Comparison of ENCODE assay signal across 9 mouse cellular contexts in the genomic region with DNA sequence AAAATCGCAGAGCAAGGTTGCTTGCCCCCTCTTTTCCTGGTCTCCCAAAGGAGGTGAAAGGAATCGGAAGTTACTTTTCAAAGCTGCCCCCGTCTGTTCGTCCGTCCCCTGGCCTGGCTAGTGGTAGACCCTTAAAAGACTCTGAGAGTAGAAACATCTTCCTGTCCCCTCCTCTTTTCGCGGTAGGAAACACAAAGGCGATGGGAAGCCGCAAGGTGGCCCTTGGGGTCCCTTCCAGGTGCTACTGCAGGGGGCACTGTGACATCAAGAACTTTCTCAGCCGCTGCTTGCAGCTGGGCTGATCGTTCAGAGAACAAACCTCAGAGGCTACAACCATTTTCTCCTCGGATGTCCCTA.
DNase-seq lines count a peak whose midpoint lies in the region; ATAC-seq and TF ChIP-seq lines count a peak whose summit lies in the region.
"Had no signal": no experiment of that assay in that cellular context is flagged by ENCODE, and none has a peak within 500 bp of the region (broad histone marks: within the 10 kb centered on the region; RNA-seq: fewer than 3 reads in every experiment).

No protein-coding gene starts in this region.

- peak overlapping the region; percentile 64 for H3K4me2 ChIP-seq in intestine, embryonic 16.5 days (ENCODE audit: low read depth, low read length)
- H3K4me2 ChIP-seq in lung, embryonic 14.5 days: peak overlapping the region; percentile 75

- under 1% methylated on average over 12 of the region's 12 CpGs for WGBS in intestine, embryonic 16.5 days
- 1% methylated on average over 12 of the region's 12 CpGs for WGBS in lung, embryonic 14.5 days

- peak overlapping the region; percentile 46 for H3K4me3 ChIP-seq in intestine, embryonic 16.5 days (ENCODE audit: low read length)
- peak overlapping the region; percentile 35 for H3K4me3 ChIP-seq in lung, embryonic 14.5 days (ENCODE audit: low read depth, low read length)
- H3K4me3 ChIP-seq: myocyte had no signal

- no peaks in the 10 kb centered on the region for H3K9me3 ChIP-seq in intestine, embryonic 16.5 days (ENCODE audit: control insufficient read depth, low read length)
- no peaks in the 10 kb centered on the region for H3K9me3 ChIP-seq in lung, embryonic 14.5 days (ENCODE audit: low read depth, low read length)

- ATAC-seq in intestine, embryonic 16.5 days: peak; percentile 71
- peak; percentile 53; the same call in 1 of the 2 replicates for ATAC-seq in lung, embryonic 14.5 days (ENCODE audit: insufficient read depth)
- no peak for ATAC-seq in erythroblast, adult 5-6 weeks (replicated peaks; ENCODE audit: low FRiP score, poor library complexity, severe bottlenecking)

- H3K4me1 ChIP-seq in intestine, embryonic 16.5 days (ENCODE audit: control insufficient read depth, insufficient read depth, low read length): peaks cover 8% of the 10 kb centered on the region
- peaks cover 5% of the 10 kb centered on the region for H3K4me1 ChIP-seq in lung, embryonic 14.5 days (ENCODE audit: insufficient read depth)

- no peak overlapping the region for H3K27ac ChIP-seq in intestine, embryonic 16.5 days (ENCODE audit: low read length)
- 0 out of 2 replicates have a peak overlapping the region, but pooled peaks have one; percentile 12 for H3K27ac ChIP-seq in lung, embryonic 14.5 days (ENCODE audit: low read depth)

- no peaks in the 10 kb centered on the region for H3K36me3 ChIP-seq in intestine, embryonic 16.5 days (ENCODE audit: control insufficient read depth, insufficient read depth, low read length)
- no peaks in the 10 kb centered on the region for H3K36me3 ChIP-seq in lung, embryonic 14.5 days (ENCODE audit: insufficient read depth)

- H3K9ac ChIP-seq in intestine, embryonic 16.5 days (ENCODE audit: low read depth, low read length): peak overlapping the region; percentile 43
- peak overlapping the region; percentile 43 for H3K9ac ChIP-seq in lung, embryonic 14.5 days

- intact Hi-C loops in gastrocnemius, postnatal 14 days (cut with DNase I; ENCODE audit: low total_unique reads): no loop called here

- 0 out of 2 replicates have a peak, but pooled peaks cover 4% of the 10 kb centered on the region for H3K27me3 ChIP-seq in intestine, embryonic 16.5 days (replicated peaks; ENCODE audit: control insufficient read depth, insufficient read depth, low read length)
- peaks cover 3% of the 10 kb centered on the region; the same call in 1 of the 2 replicates for H3K27me3 ChIP-seq in lung, embryonic 14.5 days (ENCODE audit: insufficient read depth, low read length)

- peak; percentile 75 for TF ChIP-seq CTCF in lung, embryonic 14.5 days (IDR thresholded peaks at IDR 0.05; ENCODE audit: low read depth)

- peak; percentile 65 for DNase-seq in MN1 (ENCODE audit: low spot score)
- peak; percentile 63 for DNase-seq in adrenal gland, postnatal 25 days
- peak; percentile 30 for DNase-seq in gastrocnemius, postnatal 14 days
- peak; percentile 88 for DNase-seq in lung, embryonic 14.5 days
- DNase-seq in retina, postnatal 1 day: peak; percentile 77
- DNase-seq in layer of hippocampus, postnatal 25 days (ENCODE audit: extremely low spot score in 1 of 2, low spot score in 1 of 2): no peak

Comparison
In these comparisons a context has a peak if more than half of its experiments do, and no peak if none do; other contexts are left out.
1. DNase-seq: peak in MN1 (single experiment), adrenal gland, postnatal 25 days (single experiment), gastrocnemius, postnatal 14 days (single experiment), lung, embryonic 14.5 days (single experiment) and retina, postnatal 1 day (single experiment); none in layer of hippocampus, postnatal 25 days (0 of 2).